Mouse (Mus musculus) embryo, embryonic 10.5 days (tissue): ENCODE data around the gene Cyp2c55.

Experiments
- DNase-seq: peaks from one replicate; pipeline ENCODE4 v3.0.0-alpha.2; 2015; ENCODE audit warnings: low spot score

Gene Cyp2c55

GRCm38 (mm10) chr19:39006715-39007114 lies at the start of gene Cyp2c55:
TSS of gene Cyp2c55 (plus strand) at chr19:39007019.
- no peak for DNase-seq

GRCm38 (mm10) chr19:38970741-38971140 lies 36.1 kb upstream of the Cyp2c55 start:
- no peak for DNase-seq

- DNase-seq, result no peak
These were observed 34.2 kb upstream of the Cyp2c55 start for GRCm38 (mm10) chr19:38972581-38972980.

- DNase-seq, result no peak
These were observed 33.2 kb upstream of the Cyp2c55 start for GRCm38 (mm10) chr19:38973666-38974065.

- no peak for DNase-seq
These were observed 30.6 kb upstream of the Cyp2c55 start for GRCm38 (mm10) chr19:38976269-38976668.

DNA sequence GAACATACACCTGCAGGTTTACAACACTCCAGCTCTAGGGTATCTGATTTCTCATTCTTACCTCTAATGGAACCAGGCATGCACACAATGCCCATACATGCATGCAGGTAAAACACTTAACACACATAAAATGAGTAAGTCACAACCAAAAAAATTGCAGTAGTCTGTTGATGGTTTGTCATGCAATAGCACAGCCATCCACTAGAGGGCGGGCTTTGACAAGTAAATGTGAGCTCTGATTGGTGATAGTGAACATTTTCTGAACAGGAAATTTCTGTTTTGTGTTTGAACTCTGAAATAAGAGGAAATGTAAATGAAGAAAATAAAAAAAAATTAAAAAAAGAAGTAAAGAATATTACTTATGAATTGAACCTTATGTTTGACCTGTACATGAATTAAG lies 24.9 kb upstream of the Cyp2c55 start:
- DNase-seq, result peak; percentile 83

DNA sequence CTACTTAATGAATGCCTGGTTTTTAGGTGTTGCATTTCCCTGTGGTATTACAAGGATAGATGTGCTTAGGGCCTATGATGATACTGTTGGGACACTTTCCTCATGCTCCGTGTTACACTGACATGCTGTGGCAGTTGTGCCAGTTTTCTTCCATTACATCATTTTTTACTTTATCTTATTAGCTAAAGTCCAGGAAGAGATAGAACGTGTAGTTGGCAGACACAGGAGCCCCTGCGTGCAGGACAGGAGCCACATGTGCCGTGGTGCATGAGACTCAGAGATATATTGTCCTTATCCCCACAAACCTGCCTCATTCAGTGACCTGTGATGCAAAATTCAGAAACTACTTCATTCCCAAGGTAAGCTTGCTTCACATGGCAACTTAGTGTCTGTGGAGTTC lies 8.6 kb upstream of the Cyp2c55 start:
- no peak for DNase-seq

DNA sequence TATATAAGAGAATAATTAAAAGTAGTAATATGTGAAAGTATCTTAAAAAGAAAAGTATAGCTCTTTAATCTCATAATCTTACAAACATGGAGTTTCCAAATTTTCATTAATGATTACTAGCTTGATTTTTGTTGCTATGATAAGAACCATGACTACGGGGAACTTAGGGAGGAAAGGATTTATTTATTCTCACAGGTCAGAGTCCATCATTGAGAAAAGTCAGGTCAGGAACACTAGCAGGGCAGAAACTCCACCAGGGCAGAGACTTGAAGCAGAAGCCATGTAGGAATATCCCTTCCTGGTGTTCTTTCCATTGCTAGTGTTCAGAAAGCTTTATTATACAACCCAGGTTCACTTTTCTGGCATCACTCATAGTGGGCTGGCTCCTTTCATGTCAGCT lies 8.1 kb upstream of the Cyp2c55 start:
- DNase-seq, result no peak

DNA sequence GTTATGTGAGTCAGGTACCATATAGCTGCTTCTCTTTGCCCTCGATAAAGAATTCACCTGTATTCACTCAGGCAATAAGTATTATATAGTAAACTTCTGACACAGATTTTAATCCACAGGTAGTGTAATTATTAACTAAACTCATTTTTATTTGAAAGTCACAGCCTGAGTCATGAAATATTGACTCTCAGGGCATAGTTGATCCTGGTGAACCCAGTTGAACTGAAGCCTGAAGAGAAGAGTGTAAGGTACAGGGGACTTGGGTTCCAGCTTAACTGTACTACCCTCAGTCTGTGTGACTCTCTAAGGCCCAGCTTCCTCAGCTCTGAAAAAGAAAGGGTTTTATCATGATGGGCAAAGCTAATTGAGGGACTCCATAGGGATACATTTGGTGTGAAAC lies 1.7 kb upstream of the Cyp2c55 start:
- no peak for DNase-seq

DNA sequence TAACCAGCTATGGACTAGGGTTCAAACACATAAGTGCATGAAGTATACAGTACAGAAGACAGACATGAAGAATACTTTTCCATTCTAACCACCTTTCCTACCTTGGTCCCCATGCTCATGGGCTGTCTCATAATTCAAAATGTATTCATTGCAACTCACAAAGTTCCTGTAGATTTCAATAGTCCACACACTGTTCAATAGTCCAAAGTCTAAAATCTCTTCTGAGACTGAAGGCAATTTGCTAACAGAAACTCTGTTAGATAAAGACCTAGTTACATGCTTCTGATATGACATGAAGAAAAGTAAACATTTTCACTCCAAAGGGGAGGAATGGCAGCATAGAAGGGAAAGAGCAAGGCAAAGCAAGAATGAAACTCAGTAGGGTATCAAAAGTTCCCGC lies 51.1 kb downstream of the Cyp2c55 start:
- DNase-seq, result no peak

DNA sequence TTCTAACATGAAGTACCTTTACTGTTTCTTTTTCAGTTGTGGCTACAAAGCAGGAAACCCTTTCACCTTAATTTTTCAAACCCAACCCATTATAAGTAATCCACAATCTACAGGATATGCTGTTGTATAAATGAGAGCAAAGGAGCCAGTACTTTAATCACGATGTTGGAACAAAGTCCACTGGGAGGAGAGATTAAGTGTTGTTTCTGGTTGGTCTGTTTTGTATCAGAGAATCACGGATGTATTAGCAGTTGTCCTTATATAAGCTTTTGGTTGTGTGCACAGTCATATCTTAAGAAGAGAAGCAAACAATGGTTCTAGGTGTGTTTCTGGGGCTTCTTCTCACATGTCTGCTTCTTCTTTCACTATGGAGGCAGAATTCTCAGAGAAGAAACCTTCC lies 53.9 kb downstream of the Cyp2c55 start, which contains the start of gene Cyp2c65:
Gene Cyp2c65 (plus strand): TSS at position 297 of the 400 bp plus-strand sequence.
- no peak for DNase-seq
